18 mouse cellular contexts compared by ENCODE assay signal in genomic region chr6:103834726-103835229, GRCm38 (mm10).
"Had no signal": no experiment of that assay in that cellular context is flagged by ENCODE, and none has a peak within 500 bp of the region (broad histone marks: within the 10 kb centered on the region; RNA-seq: fewer than 3 reads in every experiment).

No protein-coding gene starts in this region.

- ATAC-seq: liver, postnatal 0 days; lung, postnatal 0 days had no signal

- DNase-seq: liver, embryonic 13.5 days; liver, postnatal 0 days; lung, adult 2 months; lung, postnatal 14 days; lung, postnatal 36 days; right cerebral cortex, postnatal 14 days; thymus, adult 2 months; thymus, postnatal 25 days; thymus, postnatal 4 days had no signal

- H3K9me3 ChIP-seq: liver, embryonic 13.5 days; liver, embryonic 15.5 days; lung, embryonic 15.5 days; megakaryocyte, embryonic 14.5 days; midbrain, embryonic 12.5 days; neural tube, embryonic 12.5 days; stomach, embryonic 15.5 days had no signal

- H3K27ac ChIP-seq: liver, embryonic 13.5 days; liver, embryonic 15.5 days; lung, embryonic 15.5 days; macrophage; midbrain, embryonic 12.5 days; neural tube, embryonic 12.5 days; stomach, embryonic 15.5 days; stomach, postnatal 0 days had no signal

- H3K4me2 ChIP-seq: liver, embryonic 13.5 days; liver, embryonic 15.5 days; lung, embryonic 15.5 days; midbrain, embryonic 12.5 days; neural tube, embryonic 12.5 days; stomach, embryonic 15.5 days had no signal

- H3K36me3 ChIP-seq: liver, embryonic 13.5 days; liver, embryonic 15.5 days; lung, embryonic 15.5 days; midbrain, embryonic 12.5 days; neural tube, embryonic 12.5 days; stomach, embryonic 15.5 days had no signal

- H3K27me3 ChIP-seq: liver, embryonic 13.5 days; liver, embryonic 15.5 days; lung, embryonic 15.5 days; megakaryocyte, embryonic 14.5 days; midbrain, embryonic 12.5 days; neural tube, embryonic 12.5 days; stomach, embryonic 15.5 days had no signal

- H3K4me3 ChIP-seq: liver, embryonic 13.5 days; liver, embryonic 15.5 days; lung, embryonic 15.5 days; megakaryocyte, embryonic 14.5 days; midbrain, embryonic 12.5 days; neural tube, embryonic 12.5 days; stomach, embryonic 15.5 days had no signal

- H3K4me1 ChIP-seq: liver, embryonic 13.5 days; liver, embryonic 15.5 days; lung, embryonic 15.5 days; megakaryocyte, embryonic 14.5 days; midbrain, embryonic 12.5 days; neural tube, embryonic 12.5 days; stomach, embryonic 15.5 days had no signal

- H3K9ac ChIP-seq: liver, embryonic 13.5 days; liver, embryonic 15.5 days; liver, postnatal 0 days; lung, embryonic 15.5 days; midbrain, embryonic 12.5 days; neural tube, embryonic 12.5 days; stomach, embryonic 15.5 days had no signal
